Mouse (Mus musculus) liver, embryonic 14.5 days (tissue): ENCODE results near the gene Maff.

Experiments used
- CTCF ChIP-seq: IDR thresholded peaks from 2 replicates; pipeline ENCODE4 v1.5.1; 2016; ENCODE audit warnings: antibody characterized with exemption, low read depth, control low read depth
- EP300 ChIP-seq: IDR thresholded peaks from 2 replicates; pipeline ENCODE4 v1.6.1; 2016; ENCODE audit warnings: antibody characterized with exemption, low read depth

DNA sequence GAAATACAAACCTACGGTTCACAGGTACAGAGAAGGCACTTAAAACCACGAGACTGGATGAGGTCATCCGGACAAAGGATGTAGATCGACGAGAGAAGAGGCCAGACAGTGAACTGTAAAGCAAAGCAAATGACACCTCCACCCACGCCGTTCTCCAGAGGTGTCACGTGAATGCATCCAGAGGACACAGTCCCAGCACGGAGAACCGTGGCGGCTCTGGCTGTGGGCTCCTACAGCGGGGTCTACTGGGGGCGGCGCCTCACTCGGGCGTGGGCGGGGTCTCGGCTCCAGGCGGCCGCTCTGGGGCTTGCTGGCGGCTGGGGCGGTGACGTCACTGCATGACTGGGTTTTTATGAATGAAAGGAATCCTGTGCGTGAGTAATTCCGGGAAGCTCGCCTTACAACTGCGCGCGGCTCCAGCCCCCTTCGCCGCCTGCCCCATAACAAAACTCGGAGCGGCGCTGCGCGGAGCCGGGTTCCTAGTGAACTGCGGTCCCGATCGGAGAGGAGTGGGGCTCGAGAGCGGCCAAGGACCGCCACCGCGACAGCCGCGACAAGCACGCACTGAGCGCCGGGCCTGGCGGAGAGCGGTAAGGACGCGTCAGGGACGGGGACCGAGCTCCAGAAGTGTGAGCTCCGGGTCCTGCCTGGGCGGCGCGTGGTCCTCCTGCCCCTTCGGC lies 884 bp downstream of the Maff start:
- no peak for TF ChIP-seq CTCF
- no peak for TF ChIP-seq EP300
